Comparison of ENCODE assay signal across 8 mouse cellular contexts in genomic region chr12:103301645-103302044, GRCm38 (mm10). TPM values are rescaled to one million over a fixed set of nuclear protein-coding genes. Genes with fewer than 3 reads are reported as not detected.
DNase-seq lines count a peak whose midpoint lies in the region; ATAC-seq and TF ChIP-seq lines count a peak whose summit lies in the region.

No protein-coding gene starts in this region.

- intact Hi-C loops in gastrocnemius, adult 2 months (cut with DNase I) = loop anchor here (1.0 to 5.0 kb wide), 3 partner anchors 39 to 159 kb away; partner anchors contain the start of gene Prima1
- intact Hi-C loops in left cerebral cortex, postnatal 36 days (cut with DNase I) = loop anchor here (1.0 to 5.0 kb wide), 3 partner anchors 39 to 159 kb away; partner anchors contain the start of gene Prima1

- peak; percentile 69 for DNase-seq in gastrocnemius, adult 2 months
- no peak for DNase-seq in gastrocnemius, adult 18-20 months (ENCODE audit: low spot score)
- peak; percentile 48 for DNase-seq in ovary, postnatal 36 days (ENCODE audit: low spot score)
- no peak for DNase-seq in ovary, postnatal 10 days (ENCODE audit: low spot score)
- peak; percentile 55 to 57 for DNase-seq in left cerebral cortex, postnatal 36 days (ENCODE audit: low spot score in 2 of 2)
- peak; percentile 44 for DNase-seq in right cerebral cortex, postnatal 25 days

- peak; percentile 55; the same call in 1 of the 2 replicates for ATAC-seq in erythroid progenitor cell, adult 5-6 weeks (replicated peaks; ENCODE audit: low FRiP score, poor library complexity, severe bottlenecking)

- TF ChIP-seq POLR2A in bone marrow macrophage, adult 2 months (IDR thresholded peaks at IDR 0.05; ENCODE audit: borderline replicate concordance, low read depth, low read length) = no peak

- no peak overlapping the region for H3K27ac ChIP-seq in gastrocnemius, adult 2 months
- H3K27ac ChIP-seq in bone marrow macrophage, adult 2 months (ENCODE audit: insufficient read depth, low read depth, low read length) = no peak overlapping the region

- no peak overlapping the region for H3K4me3 ChIP-seq in gastrocnemius, adult 2 months
- H3K4me3 ChIP-seq in bone marrow macrophage, adult 2 months (ENCODE audit: insufficient read depth, low read length) = no peak overlapping the region

- TF ChIP-seq CTCF in gastrocnemius, adult 2 months (IDR thresholded peaks at IDR 0.05) = peak; percentile 97
- TF ChIP-seq CTCF in bone marrow macrophage, adult 2 months (IDR thresholded peaks at IDR 0.05; ENCODE audit: low read depth, low read length) = 0 out of 2 replicates have a peak, but pooled peaks have one; percentile 11

- H3K4me1 ChIP-seq in bone marrow macrophage, adult 2 months (ENCODE audit: control insufficient read depth, insufficient read depth, low read length) = no peaks in the 10 kb centered on the region

RNA-seq across cellular contexts. Expression of gene Fam181a, which starts 9.1 kb away (rescaled TPM):
- total RNA-seq in gastrocnemius, adult 2 months (2021) = not detected
- total RNA-seq in gastrocnemius, adult 18-20 months (2021) = not detected
- not detected in 2 replicates for polyA plus RNA-seq in bone marrow macrophage, adult 2 months (2012; ENCODE audit: insufficient read depth, insufficient read length, missing spikeins)
- not detected in 2 replicates for total RNA-seq in erythroid progenitor cell, adult 5-6 weeks (2015; ENCODE audit: low replicate concordance)
- total RNA-seq in erythroid progenitor cell, adult 5-6 weeks (2017; ENCODE audit: low replicate concordance) = not detected in 2 replicates
- total RNA-seq in left cerebral cortex, postnatal 36 days (2021) = 1 to 10 TPM; 1.6 to 2.5 TPM

RNA-seq across cellular contexts. Expression of gene Asb2, which starts 54.2 kb away (rescaled TPM):
- total RNA-seq in gastrocnemius, adult 2 months (2021) = 100 to 1,000 TPM; 548 to 725 TPM
- total RNA-seq in gastrocnemius, adult 18-20 months (2021) = 100 to 1,000 TPM; 852 to 871 TPM
- polyA plus RNA-seq in bone marrow macrophage, adult 2 months (2012; ENCODE audit: insufficient read depth, insufficient read length, missing spikeins) = 2.1 TPM in 2 replicates
- total RNA-seq in erythroid progenitor cell, adult 5-6 weeks (2015; ENCODE audit: low replicate concordance) = 1.7 and 2.9 TPM in 2 replicates
- 0.64 and 4.6 TPM in 2 replicates for total RNA-seq in erythroid progenitor cell, adult 5-6 weeks (2017; ENCODE audit: low replicate concordance)
- 1 to 10 TPM; 2.8 to 4.0 TPM for total RNA-seq in left cerebral cortex, postnatal 36 days (2021)

RNA-seq across cellular contexts. Expression of gene Prima1, which starts 59.7 kb away (rescaled TPM):
- total RNA-seq in gastrocnemius, adult 2 months (2021) = 10 to 100 TPM; 20.8 to 28.6 TPM
- total RNA-seq in gastrocnemius, adult 18-20 months (2021) = 10 to 100 TPM in 1 of 2 experiments, 1 to 10 TPM in 1; 9.9 to 29.8 TPM
- polyA plus RNA-seq in bone marrow macrophage, adult 2 months (2012; ENCODE audit: insufficient read depth, insufficient read length, missing spikeins) = not detected in 2 replicates
- total RNA-seq in erythroid progenitor cell, adult 5-6 weeks (2015; ENCODE audit: low replicate concordance) = not detected in 2 replicates
- not detected in 2 replicates for total RNA-seq in erythroid progenitor cell, adult 5-6 weeks (2017; ENCODE audit: low replicate concordance)
- total RNA-seq in left cerebral cortex, postnatal 36 days (2021) = 1 to 10 TPM; 6.6 to 6.9 TPM

Comparison
In these comparisons a context has a peak if more than half of its experiments do, and no peak if none do; other contexts are left out.
1. DNase-seq: peak in gastrocnemius, adult 2 months (single experiment), ovary, postnatal 36 days (single experiment), left cerebral cortex, postnatal 36 days (2 of 2) and right cerebral cortex, postnatal 25 days (single experiment); none in gastrocnemius, adult 18-20 months (single experiment) and ovary, postnatal 10 days (single experiment).
2. RNA of gene Asb2, which starts 54.2 kb away (total RNA-seq): 852 to 871 TPM in gastrocnemius, adult 18-20 months and 548 to 725 TPM in gastrocnemius, adult 2 months; 0.64 to 4.6 TPM in erythroid progenitor cell, adult 5-6 weeks and 2.8 to 4.0 TPM in left cerebral cortex, postnatal 36 days; every median in the first group is over 10 times any median in the second.
3. RNA of gene Prima1, which starts 59.7 kb away (total RNA-seq): 9.9 to 29.8 TPM in gastrocnemius, adult 18-20 months, 20.8 to 28.6 TPM in gastrocnemius, adult 2 months and 6.6 to 6.9 TPM in left cerebral cortex, postnatal 36 days; not detected in erythroid progenitor cell, adult 5-6 weeks; every median in the first group is over 4 times any median in the second.